Mouse (Mus musculus) liver, adult (tissue): Measurements from ENCODE around the gene Luc7l2.

Source experiments
- GATA4 ChIP-seq: IDR thresholded peaks from 2 replicates; pipeline ENCODE4 v1.6.1; 2014; ENCODE audit warnings: mild to moderate bottlenecking, low read length; ENCODE audit not compliant: insufficient replicate concordance

Gene Luc7l2

DNA sequence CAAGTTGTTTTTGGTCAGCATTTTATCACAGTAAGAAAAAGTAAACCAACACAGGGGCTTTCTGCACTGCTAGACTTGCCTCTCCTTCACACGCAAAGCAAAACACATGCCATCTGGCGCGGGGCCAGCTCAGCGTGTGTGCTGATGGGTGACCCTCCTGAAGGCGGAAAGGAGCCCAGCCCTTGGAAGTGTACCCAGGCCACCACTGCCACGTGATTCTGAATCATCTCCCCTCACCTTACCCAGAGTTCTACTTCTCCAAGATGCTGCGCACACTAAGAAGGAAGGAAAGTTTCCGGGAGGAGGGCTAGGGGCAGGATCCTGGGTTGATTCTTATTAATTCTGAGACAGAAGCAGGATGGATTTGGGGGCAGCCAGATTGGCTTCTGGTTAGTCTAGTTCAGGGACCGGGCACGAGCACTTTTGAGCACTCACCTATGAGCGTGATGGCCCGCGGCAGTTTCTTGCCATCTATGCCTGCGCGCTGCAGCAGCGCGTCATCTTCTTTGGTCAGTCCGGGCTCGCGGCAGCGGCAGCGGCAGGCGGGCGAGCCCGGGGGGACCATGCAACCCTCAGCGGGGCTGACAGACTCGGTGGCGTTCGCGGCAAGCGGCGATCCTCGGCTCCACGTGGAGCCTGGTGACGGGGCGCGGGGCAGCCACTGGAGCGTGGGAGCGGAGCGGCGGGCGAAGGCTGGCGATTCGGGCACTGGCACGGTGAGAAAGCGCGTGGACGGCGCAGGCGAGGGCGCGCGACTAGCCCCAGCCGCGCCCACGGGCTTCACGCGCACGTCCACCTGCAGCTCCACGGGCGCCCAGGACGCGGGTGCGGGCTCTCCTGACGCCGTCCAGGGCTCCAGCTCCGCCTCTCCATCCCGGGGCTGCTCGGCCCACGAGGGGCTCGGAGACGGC is 85.1 kb downstream of the Luc7l2 start:
- TF ChIP-seq GATA4: no peak

DNA sequence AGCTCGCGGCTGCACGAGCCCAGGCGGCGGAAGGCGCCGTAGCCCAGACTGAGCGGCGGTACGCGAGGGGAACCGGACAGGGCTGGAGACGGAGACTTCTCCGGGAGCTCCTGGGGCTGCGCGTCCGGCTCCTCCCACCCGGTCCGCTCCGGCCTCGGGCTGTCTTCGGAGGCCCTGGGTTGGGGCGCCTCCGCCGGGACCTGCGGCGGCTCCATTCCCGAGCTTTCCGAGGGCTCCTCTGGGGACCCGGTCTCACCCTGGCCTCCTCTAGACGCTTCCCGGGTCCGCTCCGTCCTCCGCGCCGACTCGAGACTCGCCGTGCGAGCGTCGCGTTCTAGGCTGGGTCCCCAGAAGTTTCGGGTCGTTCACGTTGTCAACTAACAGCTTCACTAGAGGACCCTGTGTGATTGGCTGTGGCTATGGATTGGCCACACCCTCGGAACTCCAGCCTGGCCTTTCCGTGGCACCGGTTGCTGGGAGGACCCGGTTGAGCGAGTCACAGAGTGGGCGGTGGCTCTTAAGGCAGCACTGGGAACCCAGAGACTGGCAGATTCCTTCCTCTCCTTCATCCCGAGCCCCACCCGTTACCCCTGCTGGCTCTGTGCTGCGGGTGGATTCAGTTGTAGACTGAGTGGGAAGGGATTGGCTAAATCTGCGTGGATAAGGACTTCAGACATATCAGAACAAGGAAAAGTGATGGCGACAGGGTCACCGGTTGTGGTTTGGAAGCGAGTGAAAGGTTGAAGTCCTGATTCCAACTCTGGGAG is 85.9 kb downstream of the Luc7l2 start, which contains the start of gene Klrg2:
Klrg2 (minus strand) TSS at position 391 of the 767 bp plus-strand sequence.
- no peak for TF ChIP-seq GATA4

DNA sequence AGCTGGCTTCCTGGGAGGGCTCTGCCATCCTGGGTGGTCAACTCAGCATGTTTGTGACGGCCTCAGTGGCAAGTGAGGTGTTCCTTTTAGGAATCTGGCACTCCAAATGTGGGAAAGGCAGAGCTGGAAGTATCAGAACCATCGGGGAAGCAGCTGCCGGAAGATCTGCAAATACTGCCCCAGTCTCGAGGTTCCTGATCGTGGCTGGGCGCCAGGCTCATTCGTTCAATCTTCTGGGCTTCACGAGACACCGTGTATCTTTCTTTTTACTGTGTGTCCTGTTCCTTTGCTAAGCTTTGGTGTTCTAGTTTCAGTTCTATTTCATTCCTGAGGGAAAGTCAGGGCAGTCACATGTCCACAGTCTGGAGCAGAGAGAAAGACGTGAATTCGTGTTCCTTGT is 89.3 kb downstream of the Luc7l2 start:
- no peak for TF ChIP-seq GATA4

DNA sequence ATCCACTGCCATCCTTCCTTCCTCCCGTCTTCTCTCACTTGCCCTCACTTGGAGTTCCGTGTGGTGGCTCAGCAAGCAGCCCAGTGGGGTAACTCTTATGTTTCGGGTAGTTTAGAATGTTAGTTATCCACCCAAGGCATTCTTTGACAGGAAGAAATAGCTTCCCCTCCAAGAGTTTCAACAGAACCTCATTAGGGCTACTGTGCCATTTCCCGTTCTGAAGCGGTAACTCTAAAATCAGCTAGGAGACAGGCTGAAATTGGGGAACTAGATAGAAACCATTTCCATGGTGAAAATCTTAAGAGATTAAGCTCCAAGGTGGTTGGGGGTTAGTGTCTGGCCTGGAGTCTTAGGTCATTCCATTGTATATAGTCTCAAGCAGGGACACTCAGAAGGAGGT is 90.1 kb downstream of the Luc7l2 start:
- no peak for TF ChIP-seq GATA4

DNA sequence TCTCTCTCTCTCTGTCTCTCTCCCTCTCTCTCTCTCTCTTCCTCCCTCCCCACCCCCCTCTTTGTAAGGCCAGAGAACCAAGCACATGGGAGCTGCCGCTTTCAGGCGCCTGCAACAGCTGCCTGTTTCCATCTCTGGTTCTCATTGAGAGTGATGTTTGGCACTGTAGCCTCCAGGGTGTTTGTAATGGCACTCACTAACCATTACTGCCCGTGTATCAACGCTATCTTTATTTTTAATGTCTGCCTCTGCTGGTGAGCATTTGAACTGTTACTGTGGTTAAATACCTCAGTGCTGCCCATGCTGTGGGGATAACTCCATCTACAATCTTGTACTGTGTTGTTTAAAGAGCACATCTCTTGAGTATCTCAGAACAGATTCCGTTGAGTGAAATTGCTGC is 90.5 kb downstream of the Luc7l2 start:
- TF ChIP-seq GATA4: no peak

DNA sequence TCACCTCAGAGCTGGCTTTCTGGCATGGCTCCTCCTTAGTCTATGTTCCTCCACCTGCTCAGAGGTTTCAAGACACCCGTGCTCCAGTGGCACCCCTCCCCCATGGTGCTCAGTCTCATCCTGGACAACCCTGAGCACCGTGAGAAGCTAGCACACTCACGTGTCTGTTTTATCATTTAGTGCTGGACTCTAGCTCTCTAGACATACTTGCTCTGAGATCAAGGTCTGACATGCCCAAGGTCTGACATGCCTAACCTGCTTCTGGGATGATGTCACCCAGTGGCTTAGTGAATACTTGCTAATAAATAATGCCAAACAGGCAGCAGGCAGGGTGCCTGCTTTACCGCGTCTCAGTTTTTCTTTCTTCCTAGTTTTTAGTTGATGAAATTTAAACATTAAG is 91.5 kb downstream of the Luc7l2 start:
- no peak for TF ChIP-seq GATA4

DNA sequence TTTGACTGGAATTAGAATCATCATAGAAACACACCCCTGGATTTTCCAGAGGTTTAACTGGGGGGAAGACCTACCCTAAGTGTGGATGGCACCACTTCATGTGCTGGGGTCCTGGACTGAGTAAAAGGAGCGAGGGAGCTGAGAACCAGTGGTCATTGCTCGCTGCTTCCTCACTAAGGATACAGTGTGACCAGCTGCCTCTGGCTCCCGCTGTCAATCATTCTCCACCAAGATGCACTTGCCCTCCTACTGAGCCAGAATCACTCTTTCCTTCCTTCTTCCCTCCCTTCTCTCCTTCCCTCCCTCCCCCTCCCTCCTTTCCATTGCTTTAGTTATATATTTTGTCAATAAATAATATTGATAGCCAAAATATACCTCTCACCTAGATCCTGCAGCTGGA is 91.9 kb downstream of the Luc7l2 start:
- TF ChIP-seq GATA4: no peak

DNA sequence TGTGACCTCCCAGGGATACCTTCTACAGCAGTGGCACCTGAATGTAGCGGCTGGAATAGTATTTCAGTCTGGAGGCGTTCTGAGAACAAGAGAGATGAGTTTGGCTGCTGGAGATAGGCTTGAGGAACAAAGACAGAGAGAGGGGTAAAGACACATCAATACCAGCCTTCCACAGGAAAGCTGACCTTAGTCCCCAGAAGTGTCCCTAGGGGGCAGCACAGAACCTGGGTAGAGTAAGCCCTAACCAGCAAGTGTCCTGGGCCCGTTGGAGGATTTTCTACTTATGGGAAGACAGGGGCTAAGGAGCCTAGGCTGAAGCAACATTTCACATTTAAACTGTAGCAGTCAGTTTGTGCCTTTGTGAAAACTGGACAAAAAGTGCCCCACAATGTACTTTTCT is 98.4 kb downstream of the Luc7l2 start:
- no peak for TF ChIP-seq GATA4

DNA sequence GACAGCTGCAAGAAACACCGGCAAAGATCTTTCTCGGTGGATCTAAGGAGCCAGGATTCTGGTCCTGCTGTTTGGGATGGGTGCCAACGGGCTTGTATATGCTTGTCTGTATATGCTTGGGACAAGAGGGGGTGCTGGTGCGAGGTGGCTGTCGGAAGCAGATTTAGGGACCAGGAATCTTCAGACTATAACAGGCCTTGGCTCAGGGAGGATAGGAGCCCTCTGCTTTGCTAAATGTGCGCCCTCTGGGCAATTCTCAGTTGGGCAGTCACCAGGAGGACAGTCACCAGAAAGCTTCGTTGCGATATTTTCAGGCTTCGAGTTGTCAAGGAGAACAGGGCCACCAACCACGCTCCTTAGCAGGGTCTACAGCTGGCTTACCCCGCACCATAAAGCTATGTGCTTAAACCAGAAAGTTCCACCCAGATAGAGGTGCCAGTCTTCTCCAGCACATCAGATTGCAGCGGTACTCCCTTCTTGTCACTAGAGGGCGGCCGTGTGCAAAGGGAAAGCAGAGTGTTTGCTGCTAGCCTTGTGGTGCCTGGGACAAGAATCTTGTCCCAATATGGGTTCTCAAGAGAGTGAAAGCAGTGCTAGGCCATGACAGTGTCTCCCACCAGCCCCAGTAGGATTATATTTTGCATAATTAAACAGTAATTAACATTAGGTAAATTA is 99.3 kb downstream of the Luc7l2 start:
- no peak for TF ChIP-seq GATA4
